Mouse (Mus musculus) activated CD4-positive, CD25-positive, alpha-beta regulatory T cell, adult 4 months (primary cell): ENCODE results near the gene Arf6. TPM values are rescaled to one million over a fixed set of nuclear protein-coding genes. Genes with fewer than 3 reads are reported as not detected.

Source experiments
- ATAC-seq: one replicate; pipeline ENCODE4 v1.8.0; 2017
- polyA plus RNA-seq, 2 experiments: library from polyadenylated mRNA; unstranded; fragments of 100-300 nt; shearing (Covaris generic); gene quantifications; one replicate each; pipeline ENCODE4 v1.2.1; 2017

The Arf6 gene
- polyA plus RNA-seq, 2 experiments from 2014 or later = 35.2 to 74.5 TPM

GRCm38 (mm10) chr12:69414826-69415572, 43.0 kb downstream of the Arf6 start:
- no peak for ATAC-seq

GRCm38 (mm10) chr12:69416793-69417192, 44.8 kb downstream of the Arf6 start:
- peak; percentile 51 for ATAC-seq

- ATAC-seq = no peak
Measured at GRCm38 (mm10) chr12:69417701-69418291, 45.8 kb downstream of the Arf6 start.

GRCm38 (mm10) chr12:69418606-69419005, 46.7 kb downstream of the Arf6 start:
- ATAC-seq = no peak

GRCm38 (mm10) chr12:69419017-69419605, 47.2 kb downstream of the Arf6 start:
- no peak for ATAC-seq

GRCm38 (mm10) chr12:69419606-69420005, 47.7 kb downstream of the Arf6 start:
- ATAC-seq = no peak

- no peak for ATAC-seq
Measured at GRCm38 (mm10) chr12:69420716-69421115, 48.8 kb downstream of the Arf6 start.

- ATAC-seq = peak; percentile 98
Measured at GRCm38 (mm10) chr12:69422827-69423537, 51.0 kb downstream of the Arf6 start.

Other genes with a start within 250 kb of the Arf6 start
- gene Rps29, start 213.0 kb upstream of the Arf6 start, polyA plus RNA-seq = 1,000 to 10,000 TPM; 2,273 to 4,022 TPM
- 1 to 10 TPM; 1.7 to 4.0 TPM for gene Lrr1, start 203.3 kb upstream of the Arf6 start, polyA plus RNA-seq
- 100 to 1,000 TPM; 638 to 650 TPM for gene Rpl36al, start 188.1 kb upstream of the Arf6 start, polyA plus RNA-seq
- 10 to 100 TPM; 23.3 to 23.5 TPM for gene Mgat2, start 188.0 kb upstream of the Arf6 start, polyA plus RNA-seq
- gene Gm49383, start 175.0 kb upstream of the Arf6 start, polyA plus RNA-seq = 10 to 100 TPM in 1 of 2 experiments, 1 to 10 TPM in 1; 8.2 to 10.3 TPM
- 1 to 10 TPM; 3.3 to 5.2 TPM for gene Dnaaf2, start 173.7 kb upstream of the Arf6 start, polyA plus RNA-seq
- 1 to 10 TPM; 8.2 to 9.1 TPM for gene Gm49384, start 167.9 kb upstream of the Arf6 start, polyA plus RNA-seq
- gene Pole2, start 144.0 kb upstream of the Arf6 start, polyA plus RNA-seq = 10 to 100 TPM; 14.2 to 15.5 TPM
- 10 to 100 TPM; 13.0 to 26.6 TPM for gene Klhdc1, start 131.0 kb upstream of the Arf6 start, polyA plus RNA-seq
- gene Klhdc2, start 75.5 kb upstream of the Arf6 start, polyA plus RNA-seq = 10 to 100 TPM; 11.8 to 19.7 TPM
- gene Nemf, start 15.0 kb upstream of the Arf6 start, polyA plus RNA-seq = 100 to 1,000 TPM; 138 to 148 TPM
- gene Gm9887, start 308 bp downstream of the Arf6 start, polyA plus RNA-seq = not detected
- 10 to 100 TPM; 14.1 to 19.5 TPM for gene Vcpkmt, start 210.9 kb downstream of the Arf6 start, polyA plus RNA-seq